ENCODE assay signal across 8 mouse cellular contexts in the genomic region with DNA sequence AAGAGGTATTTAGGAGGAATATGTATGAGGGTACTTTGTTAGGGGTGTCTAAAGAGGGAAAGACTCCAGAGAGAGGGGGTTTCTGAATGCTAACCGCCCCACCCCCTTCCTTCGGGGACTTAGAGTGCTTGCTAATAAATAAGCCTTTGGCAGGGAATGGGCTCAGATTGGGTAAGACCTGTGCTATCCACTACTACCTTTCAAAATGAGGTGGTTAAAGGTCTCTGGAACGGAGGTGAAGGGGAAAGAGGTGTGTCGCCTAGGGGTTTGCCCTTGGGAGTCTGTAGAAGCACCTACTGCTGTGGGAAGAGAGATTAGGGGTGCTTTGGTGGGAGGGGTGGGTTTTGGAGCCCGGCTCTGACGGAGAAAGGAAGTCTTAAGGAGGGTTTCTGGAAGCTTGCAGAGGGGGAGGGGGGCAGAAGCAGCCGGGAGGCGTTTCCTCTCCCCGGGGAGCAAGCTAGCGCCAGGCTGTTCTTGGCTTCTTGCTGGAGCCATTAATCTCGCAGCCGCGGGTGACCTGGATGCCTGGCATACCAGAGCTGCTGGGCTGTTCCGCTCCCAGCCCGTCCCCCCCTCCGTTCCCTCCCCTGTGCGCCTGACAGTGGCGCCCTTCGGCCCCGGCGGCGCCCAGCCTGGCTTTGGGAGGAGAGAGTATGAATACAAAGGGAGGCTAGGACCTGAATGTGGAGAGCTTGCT. TPM values are rescaled to one million over a fixed set of nuclear protein-coding genes. Genes with fewer than 3 reads are reported as not detected.
DNase-seq lines count a peak whose midpoint lies in the region; ATAC-seq lines count a peak whose summit lies in the region.

No protein-coding gene starts in this region.

- intact Hi-C loops in heart, postnatal 14 days (cut with DNase I), result loop anchor here (2.0 kb wide), 1 partner anchor 53 kb away; no protein-coding TSS in a partner anchor

- H3K4me2 ChIP-seq in forebrain, embryonic 16.5 days (ENCODE audit: low read length), result peak overlapping the region; percentile 22

- H3K4me1 ChIP-seq in forebrain, embryonic 16.5 days (replicated peaks; ENCODE audit: control insufficient read depth, insufficient read depth, low read length), result peaks cover 57% of the 10 kb centered on the region

- peak overlapping the region; percentile 64 for H3K27ac ChIP-seq in forebrain, embryonic 16.5 days (ENCODE audit: low read length)

- ATAC-seq in forebrain, embryonic 16.5 days, result peak; percentile 31

- DNase-seq in ES-CJ7 (ENCODE audit: low read depth, low spot score), result peak; percentile 96
- peak; percentile 65 for DNase-seq in cerebellum, adult 11-12 months
- DNase-seq in heart, postnatal 14 days, result peak; percentile 89
- peak; percentile 47 to 69 for DNase-seq in layer of hippocampus, adult 8-10 months (ENCODE audit: low spot score in 2 of 2)
- DNase-seq in lung, postnatal 10 days, result peak; percentile 95
- DNase-seq in right cerebral cortex, postnatal 10 days (ENCODE audit: low spot score in 2 of 2), result peak; percentile 78 to 84
- DNase-seq in c-Kit-positive CD71-positive TER-119-positive erythroid progenitor cells, embryonic 14.5 days (ENCODE audit: low spot score), result no peak

- H3K36me3 ChIP-seq in forebrain, embryonic 16.5 days (ENCODE audit: control insufficient read depth, insufficient read depth), result peaks cover 57% of the 10 kb centered on the region

- peak overlapping the region; percentile 37; the same call in 1 of the 2 replicates for H3K9ac ChIP-seq in forebrain, embryonic 16.5 days (replicated peaks; ENCODE audit: low read depth, low read length)

- 1% methylated on average over 22 of the region's 22 CpGs for WGBS in forebrain, embryonic 16.5 days

- H3K4me3 ChIP-seq in forebrain, embryonic 16.5 days (replicated peaks; ENCODE audit: low read length), result no peak overlapping the region

- H3K27me3 ChIP-seq in forebrain, embryonic 16.5 days (replicated peaks; ENCODE audit: control insufficient read depth, insufficient read depth, low read length), result no peaks in the 10 kb centered on the region

- H3K9me3 ChIP-seq in forebrain, embryonic 16.5 days (ENCODE audit: control insufficient read depth, low read length), result no peaks in the 10 kb centered on the region

RNA-seq across cellular contexts. Expression of gene Amotl2, which starts 9.6 kb away (rescaled TPM):
- 53.4 and 62.5 TPM in 2 replicates for polyA plus RNA-seq in forebrain, embryonic 16.5 days (2015; fragmentation: Nextera tagmentation; extraction: Ambion mirVana)
- 10 to 100 TPM; 61.6 to 64.6 TPM for total RNA-seq in heart, postnatal 14 days (2021)
- total RNA-seq in layer of hippocampus, adult 8-10 months (2022), result 10 to 100 TPM; 17.3 to 22.8 (median 20.6) TPM
